Mouse (Mus musculus) cerebral cortex, adult 2 months (tissue): ENCODE measurements around the gene Ptdss2.

Experiments
- WGBS: fragments of 180-500 bp; shearing (Covaris S2); methylation state at CpG from one replicate; pipeline ENCODE4 v1.1.7; 2018; 5-methylcytosine and 5-hydroxymethylcytosine counted together

Gene Ptdss2

GRCm38 (mm10) chr7:141122689-141123516 is 721 bp downstream of the Ptdss2 start:
- WGBS: 2% methylated on average over 29 of the region's 29 CpGs

DNA sequence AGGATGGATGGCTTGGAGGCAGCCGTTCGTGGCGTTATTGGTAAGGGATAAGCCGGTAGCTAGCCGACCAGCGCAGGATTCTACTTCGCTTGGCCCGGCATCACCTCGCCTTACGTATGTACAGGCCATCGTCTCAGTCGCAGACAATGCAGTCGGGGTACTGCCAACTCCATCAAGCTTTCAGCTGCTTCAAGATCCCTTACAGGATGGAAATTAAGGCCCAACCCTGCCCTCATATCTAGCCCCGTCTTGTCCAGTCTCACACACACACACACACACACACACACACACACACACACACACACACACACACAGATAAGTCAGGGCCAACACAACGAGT is 1.3 kb downstream of the Ptdss2 start:
- WGBS: 2% methylated on average over 15 of the region's 15 CpGs

GRCm38 (mm10) chr7:141131024-141131820 is 9.0 kb downstream of the Ptdss2 start:
- under 1% methylated on average over 59 of the region's 59 CpGs for WGBS

GRCm38 (mm10) chr7:141131904-141132755 is 9.9 kb downstream of the Ptdss2 start:
- WGBS: 58% methylated on average over 12 of the region's 12 CpGs

GRCm38 (mm10) chr7:141141326-141141725 is 19.1 kb downstream of the Ptdss2 start:
- WGBS: 95% methylated on average over 4 of the region's 4 CpGs

GRCm38 (mm10) chr7:141143112-141143511 is 20.9 kb downstream of the Ptdss2 start:
- WGBS: 59% methylated on average over 5 of the region's 5 CpGs

DNA sequence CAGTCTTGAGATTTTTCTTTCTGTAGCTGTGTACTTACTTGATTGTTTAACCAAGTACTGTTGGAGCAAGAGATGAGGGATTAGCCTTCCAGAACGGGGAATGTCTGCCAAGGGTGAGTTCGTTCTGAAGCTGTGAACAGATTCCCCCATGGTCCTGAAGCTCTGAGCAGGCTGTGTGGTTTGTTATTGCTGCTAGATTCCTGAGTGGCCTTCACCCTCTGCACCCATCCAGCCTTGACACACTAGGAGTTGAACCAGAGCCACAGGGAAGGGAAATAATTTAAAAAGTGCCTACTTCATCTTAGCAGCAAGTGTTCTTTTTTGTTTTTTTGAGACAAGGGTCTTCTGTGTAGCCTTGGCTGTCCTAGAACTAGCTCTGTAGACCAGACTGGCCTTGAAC is 21.7 kb downstream of the Ptdss2 start:
- 56% methylated on average over 2 of the region's 2 CpGs for WGBS

- WGBS: 63% methylated on average over 3 of the region's 3 CpGs
These were observed 22.5 kb downstream of the Ptdss2 start for GRCm38 (mm10) chr7:141144650-141145049.

DNA sequence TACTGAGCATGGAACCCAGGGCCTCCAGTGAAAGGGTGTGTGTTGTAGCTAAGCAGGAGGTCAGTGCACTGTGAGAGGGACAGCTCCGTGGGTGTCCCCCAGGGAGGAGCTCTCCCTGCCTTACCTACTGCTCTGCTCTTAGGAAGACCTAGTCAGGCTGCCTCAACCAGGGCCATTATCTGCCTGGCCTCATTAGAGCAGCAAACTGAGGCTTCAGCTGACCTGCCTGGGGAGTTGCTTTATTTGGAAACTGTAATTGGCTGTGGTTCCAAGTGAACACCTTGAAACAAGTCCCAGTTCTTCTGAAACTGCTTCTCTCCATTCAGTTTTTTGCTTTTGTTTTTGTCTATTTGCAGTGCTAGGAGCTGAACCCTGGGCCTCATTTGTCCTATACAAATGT is 23.2 kb downstream of the Ptdss2 start:
- 74% methylated on average over 1 of the region's 1 CpGs for WGBS

GRCm38 (mm10) chr7:141146043-141146595 is 23.9 kb downstream of the Ptdss2 start:
- 84% methylated on average over 12 of the region's 12 CpGs for WGBS

DNA sequence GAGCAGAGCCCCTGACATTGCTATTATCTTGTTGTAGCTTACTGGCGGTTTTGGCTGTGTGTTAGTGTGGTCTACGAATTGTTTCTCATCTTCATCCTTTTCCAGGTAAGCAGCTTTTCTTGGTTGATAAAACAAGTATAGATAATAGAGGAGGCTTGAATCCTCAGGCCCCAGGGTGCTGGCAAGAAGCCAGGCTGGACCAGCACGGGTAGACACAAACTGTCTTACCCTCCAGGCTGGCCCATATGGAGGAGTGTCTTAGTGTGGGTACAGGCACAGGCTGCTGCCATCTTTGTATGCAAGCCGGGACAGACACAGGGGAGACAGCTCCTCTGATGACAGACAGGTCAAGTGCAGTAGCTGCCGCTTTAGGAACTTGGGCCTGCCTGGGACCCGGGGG is 24.9 kb downstream of the Ptdss2 start:
- WGBS: 71% methylated on average over 6 of the region's 6 CpGs

DNA sequence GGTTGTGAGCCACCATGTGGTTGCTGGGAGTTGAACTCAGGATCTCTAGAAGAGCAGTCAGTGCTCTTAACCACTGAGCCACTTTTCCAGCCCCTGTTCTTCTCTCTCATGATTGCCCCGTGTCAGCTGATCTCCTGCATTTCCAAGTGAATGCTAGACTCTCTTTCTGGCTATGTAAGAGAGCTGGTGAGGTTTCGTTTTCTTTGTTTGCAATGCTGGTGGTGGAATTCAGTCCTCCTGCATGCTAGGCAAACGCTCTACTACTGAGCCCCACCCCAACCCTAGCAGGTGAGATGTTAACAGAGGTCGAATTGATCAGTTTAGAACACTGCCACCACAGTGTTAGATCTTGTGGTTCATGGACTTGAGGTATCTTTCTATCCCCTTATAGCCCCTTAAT is 26.5 kb downstream of the Ptdss2 start:
- WGBS: 82% methylated on average over 4 of the region's 4 CpGs

DNA sequence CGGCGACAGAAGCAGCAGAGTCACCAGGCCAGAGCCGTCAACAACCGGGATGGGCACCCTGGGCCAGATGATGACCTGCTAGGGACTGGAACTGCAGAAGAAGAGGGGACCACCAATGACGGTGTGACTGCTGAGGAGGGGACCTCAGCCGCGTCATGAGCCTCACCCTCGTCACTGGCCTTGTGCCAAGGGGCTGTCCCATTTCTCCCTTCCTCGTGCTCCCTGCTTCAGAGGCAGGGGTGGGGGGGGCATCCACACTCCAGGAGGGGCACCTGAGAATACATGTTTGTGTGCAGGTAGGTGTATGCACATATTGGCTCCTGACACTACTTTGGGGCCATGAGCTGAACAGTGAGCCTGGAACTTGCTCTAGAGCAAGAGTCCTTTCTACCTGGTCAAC is 33.2 kb downstream of the Ptdss2 start:
- WGBS: 81% methylated on average over 9 of the region's 9 CpGs

GRCm38 (mm10) chr7:141164397-141164796 is 42.2 kb downstream of the Ptdss2 start:
- 93% methylated on average over 7 of the region's 7 CpGs for WGBS

DNA sequence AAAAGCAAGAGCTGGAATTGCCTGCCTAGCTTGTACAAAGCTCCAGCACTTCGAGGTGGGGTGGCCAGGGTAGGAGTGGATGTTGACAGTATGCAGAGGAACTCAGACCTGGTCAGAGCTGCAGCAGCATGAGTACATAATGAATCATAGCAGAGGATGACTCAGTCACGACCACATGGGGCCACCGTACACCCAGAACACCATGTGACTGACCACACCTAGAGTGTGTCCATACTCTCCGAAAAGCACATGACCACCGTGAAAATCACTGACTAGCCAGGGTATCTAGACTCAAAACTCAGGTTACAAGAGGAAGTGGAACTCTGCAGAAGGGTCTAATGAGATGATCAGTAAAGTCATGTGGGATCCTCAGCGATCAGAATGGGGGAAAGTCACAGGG is 42.7 kb downstream of the Ptdss2 start:
- WGBS: 67% methylated on average over 6 of the region's 6 CpGs

GRCm38 (mm10) chr7:141167901-141168517 is 45.8 kb downstream of the Ptdss2 start:
- 27% methylated on average over 7 of the region's 7 CpGs for WGBS

DNA sequence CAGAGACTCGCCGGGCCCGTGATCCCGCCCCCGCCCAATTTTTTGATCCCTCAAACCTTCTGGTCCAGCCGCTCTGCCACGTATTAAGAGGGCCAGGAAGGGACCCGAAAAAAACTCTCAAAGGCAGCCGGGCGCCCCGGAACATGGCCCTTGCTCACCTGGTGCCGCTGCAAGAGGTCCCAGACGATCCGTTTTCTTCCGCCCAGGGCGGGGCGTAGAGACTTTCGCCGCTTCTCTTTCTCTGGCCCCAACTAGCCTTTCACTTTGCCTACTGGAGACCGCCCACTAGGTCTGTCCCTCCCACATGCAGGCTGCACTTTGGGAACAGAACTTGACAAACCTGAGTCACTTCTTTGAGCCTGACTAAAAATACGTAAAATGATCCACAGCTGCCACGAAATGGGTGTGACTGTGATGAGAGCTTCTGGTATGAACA is 46.4 kb downstream of the Ptdss2 start:
- 9% methylated on average over 22 of the region's 22 CpGs for WGBS

DNA sequence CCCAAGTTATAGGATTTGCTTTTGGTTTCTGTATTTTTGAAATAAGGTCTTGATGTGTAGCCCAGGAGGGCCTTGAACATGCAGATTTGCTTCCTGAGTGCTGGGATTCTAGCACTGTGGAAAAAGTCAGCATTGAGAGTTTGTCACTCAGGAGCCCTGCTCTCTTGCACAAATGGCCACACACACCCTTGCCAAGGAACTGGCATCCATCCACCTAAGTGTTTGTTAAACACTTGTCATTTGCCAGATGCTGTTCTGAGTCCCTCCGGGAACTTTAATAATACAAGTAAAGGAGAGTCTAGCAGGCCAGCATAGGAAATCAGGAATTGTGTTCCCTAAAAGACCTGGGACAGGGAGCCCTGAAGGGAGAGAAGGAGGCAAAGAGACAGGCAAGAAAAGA is 47.1 kb downstream of the Ptdss2 start:
- WGBS: 34% methylated on average over 1 of the region's 1 CpGs

- WGBS: under 1% methylated on average over 55 of the region's 55 CpGs
These were observed 50.2 kb downstream of the Ptdss2 start, which contains the start of gene Rnh1 for GRCm38 (mm10) chr7:141172116-141173006. TSS of gene Rnh1 (minus strand) at chr7:141172857.

- 73% methylated on average over 5 of the region's 5 CpGs for WGBS
These were observed 51.2 kb downstream of the Ptdss2 start for GRCm38 (mm10) chr7:141173323-141173850.
